Mouse (Mus musculus): ENCODE measurements around the gene Rubcn.

DNA sequence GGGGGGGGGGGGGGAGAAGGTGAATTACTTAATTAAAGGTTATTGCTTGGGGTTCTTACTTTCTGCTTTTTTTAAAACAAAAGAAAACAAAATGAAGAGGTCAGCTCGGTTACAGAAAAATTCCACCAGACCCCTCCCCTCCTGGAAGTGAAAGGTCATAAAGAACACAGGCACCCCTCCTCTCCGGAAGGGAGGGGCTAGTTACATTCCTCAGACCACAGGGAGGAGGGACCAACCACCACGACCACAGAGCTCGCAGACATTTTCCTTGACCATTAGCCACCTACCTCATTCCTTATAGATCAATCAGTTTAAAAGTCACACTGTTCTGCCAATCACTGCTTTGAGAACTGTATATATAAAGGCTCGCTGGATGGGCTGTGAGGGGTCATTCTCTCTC lies 73.7 kb downstream of the Rubcn start:
- TF ChIP-seq CTCF (IDR thresholded peaks at IDR 0.05; ENCODE audit: control insufficient read depth, insufficient read depth, insufficient replicate concordance, low read depth, low read length): no peak
- TF ChIP-seq POLR2A (IDR thresholded peaks at IDR 0.05; ENCODE audit: control insufficient read depth, low read depth, low read length): no peak

Data from testis, adult 2 months (tissue).